Mouse (Mus musculus): ENCODE measurements at regions not wholly inside any gene's neighbourhood (a gene's known extent, or its start where the extent isn't known, plus 50 kb on each side); places are given as distances from the start of the nearest gene placed in this dataset.

DNA sequence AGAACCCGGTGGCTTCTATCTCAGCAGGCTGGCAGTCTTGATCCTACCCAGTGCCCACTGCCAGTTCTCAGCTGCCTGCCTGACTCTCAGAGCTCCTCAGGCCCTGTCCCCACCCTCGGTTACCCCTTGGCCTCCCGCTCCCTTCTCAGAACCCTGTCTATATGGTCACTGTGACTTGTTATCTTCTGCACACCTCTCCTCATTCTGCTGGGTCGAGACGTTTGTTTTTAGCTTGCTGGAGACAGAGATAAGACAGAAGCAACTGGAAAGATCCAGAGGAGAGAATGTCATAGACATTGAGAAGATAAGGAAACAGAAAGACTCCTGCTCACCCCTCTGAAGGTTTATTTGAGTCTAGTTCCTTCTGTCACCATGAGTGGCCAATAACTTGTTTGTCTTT is 53.8 kb upstream of the Phc1 start:
- DNase-seq: no peak

DNA sequence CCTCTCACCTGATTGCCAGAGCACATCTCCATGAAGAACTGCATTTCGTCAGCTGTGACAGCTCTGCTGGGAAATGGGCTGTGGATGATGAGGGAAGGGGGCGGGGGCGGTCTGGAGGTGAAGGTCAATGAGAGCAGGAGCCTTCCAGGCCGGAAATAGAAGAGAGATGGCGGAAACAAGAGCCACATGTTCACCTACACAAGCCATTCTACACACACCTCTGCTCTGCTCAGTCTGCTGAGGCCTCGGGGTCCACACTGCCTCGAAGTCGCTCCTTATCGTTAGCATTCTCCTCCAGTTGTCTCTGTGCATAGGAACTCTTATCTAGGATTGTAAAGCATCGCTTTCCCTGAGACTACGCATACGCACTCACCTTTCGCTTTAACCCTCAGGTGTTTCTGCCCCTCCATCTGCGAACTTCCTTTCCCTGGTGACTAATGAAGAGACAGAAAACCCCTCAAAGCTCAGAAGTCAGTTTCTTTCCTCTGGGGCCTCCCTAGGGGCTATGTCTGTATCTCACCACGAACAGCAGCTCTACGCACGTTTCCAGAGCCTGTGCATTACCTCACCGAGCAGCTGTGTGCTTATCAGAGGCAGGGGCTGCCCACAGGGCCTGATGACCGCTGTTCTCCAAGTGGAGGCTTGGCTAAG is 53.0 kb upstream of the Phc1 start:
- DNase-seq: no peak

DNA sequence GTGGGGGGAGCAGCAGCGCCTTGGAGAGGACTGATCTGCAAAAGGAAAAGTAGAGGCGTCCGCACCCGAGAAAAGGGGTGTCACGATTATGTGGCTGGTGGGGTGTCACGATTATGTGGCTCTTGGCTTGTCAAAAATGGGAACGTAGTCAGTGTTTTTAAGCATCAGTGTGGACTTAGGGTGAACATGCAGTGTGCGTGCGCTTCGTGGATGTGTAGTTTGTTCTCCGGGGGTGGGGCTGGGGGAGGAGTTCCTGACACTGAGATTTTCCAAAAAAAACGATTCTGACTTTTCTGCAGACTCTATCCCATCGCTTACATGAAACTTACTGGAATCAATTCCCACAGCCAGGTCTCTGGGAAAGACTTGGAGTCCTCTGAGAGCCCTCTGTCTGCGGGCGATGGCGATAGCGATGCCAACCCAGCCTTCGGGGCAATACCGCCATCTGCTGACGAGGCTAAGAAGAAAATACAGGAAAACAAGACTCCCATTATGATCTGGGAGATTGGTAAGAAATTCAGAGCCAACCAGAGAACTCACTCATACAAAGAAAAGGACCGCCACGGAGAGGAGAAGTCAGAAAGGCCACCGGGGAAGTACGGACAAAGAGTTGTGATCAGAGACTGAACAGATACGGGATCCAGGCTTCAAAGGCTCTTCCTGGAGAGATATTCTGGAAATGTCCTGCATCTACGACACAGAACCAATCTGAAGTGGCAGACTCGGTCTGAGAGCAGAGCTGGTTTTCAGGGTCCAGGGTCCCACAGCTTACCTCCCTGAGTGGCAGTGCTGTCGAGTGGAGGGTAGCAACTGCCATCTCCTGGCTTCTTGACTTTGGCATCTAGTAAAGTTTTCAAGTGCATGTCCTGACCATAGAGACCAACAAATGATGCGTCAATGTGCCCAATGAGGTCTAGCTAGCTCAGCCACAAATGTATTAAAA is 51.6 kb upstream of the Phc1 start:
- DNase-seq: peak; percentile 74 to 81

DNA sequence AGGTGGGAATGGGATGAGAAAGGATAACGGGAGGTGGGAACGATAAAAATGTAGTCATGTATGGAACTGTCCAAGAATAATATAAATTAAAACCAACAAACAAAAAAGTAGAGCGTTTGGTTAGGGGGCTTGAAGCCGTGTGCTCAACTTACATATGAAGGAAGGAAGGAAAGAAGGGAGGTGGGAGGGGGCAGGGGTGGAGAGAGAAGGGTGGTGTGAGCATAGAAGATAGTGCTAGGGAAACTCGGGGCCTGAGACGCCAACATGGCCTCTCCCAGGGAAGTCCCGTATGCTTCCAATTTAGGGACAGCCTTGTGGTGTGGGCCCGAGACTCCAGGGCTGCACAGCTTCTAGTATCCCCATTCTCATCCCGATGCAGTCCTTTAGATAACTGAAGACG is 50.8 kb upstream of the Phc1 start:
- DNase-seq: no peak

DNA sequence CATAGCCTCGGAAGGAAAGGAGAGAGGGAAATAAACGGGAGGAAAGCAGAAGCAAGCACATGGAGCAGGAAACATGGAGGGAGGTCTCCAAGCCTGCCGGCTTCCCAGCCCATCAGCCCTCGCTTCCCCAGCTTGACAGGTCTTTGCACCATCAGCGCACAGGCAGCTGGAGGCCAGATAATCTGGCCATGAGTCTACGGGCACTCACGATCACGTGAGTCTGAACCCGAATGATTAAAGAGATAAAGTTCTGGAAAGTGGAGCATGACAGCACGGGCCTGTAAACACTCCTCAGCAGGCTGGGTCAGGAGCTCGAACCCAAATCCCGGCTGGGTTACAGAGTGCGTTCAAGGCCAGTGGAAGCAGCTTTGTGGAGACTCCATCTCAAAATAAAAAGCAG is 50.4 kb upstream of the Phc1 start:
- no peak for DNase-seq

Data from layer of hippocampus, postnatal 36 days (tissue).